Mouse (Mus musculus) heart, postnatal 0 days (tissue): ENCODE data around the gene Mrpl18.

Experiments used
- CTCF ChIP-seq: IDR thresholded peaks from 2 replicates; pipeline ENCODE4 v1.5.1; 2016; ENCODE audit warnings: antibody characterized with exemption, control low read depth, low read depth
- EP300 ChIP-seq: IDR thresholded peaks from 2 replicates; pipeline ENCODE4 v1.6.1; 2016; ENCODE audit warnings: antibody characterized with exemption, low read depth

GRCm38 (mm10) chr17:12872275-12873028 is 43.7 kb downstream of the Mrpl18 start:
- TF ChIP-seq CTCF (no peak), EP300 (no peak)
